Mouse (Mus musculus) C2C12 (cell line): Measurements from ENCODE around the gene Usp7.

Experiments
- CEBPB ChIP-seq: IDR thresholded peaks from one replicate; pipeline ENCODE4 v1.6.1; 2011; ENCODE audit warnings: low read depth, mild to moderate bottlenecking, control low read depth, moderate library complexity
- CTCF ChIP-seq: IDR thresholded peaks from one replicate; pipeline ENCODE4 v1.5.1; 2011; ENCODE audit not compliant: control insufficient read depth, insufficient read depth, insufficient read length
- MAX ChIP-seq: IDR thresholded peaks from one replicate; pipeline ENCODE4 v1.6.1; 2011; ENCODE audit warnings: mild to moderate bottlenecking, control low read depth
- USF1 ChIP-seq: IDR thresholded peaks from one replicate; pipeline ENCODE4 v1.6.1; 2011; ENCODE audit warnings: low read depth, mild to moderate bottlenecking, control low read depth, moderate library complexity

- no peak for TF ChIP-seq CTCF
- TF ChIP-seq USF1, result no peak
- TF ChIP-seq MAX, result no peak
- no peak for TF ChIP-seq CEBPB
These were observed 142.1 kb downstream of the Usp7 start for GRCm38 (mm10) chr16:8650007-8650406.
